Mouse (Mus musculus): ENCODE results near the gene Hspa12b. TPM values are rescaled to one million over a fixed set of nuclear protein-coding genes. Genes with fewer than 3 reads are reported as not detected.

Gene Hspa12b
- total RNA-seq, 2 experiments from 2014 or later = 6.5 to 8.6 TPM

DNA sequence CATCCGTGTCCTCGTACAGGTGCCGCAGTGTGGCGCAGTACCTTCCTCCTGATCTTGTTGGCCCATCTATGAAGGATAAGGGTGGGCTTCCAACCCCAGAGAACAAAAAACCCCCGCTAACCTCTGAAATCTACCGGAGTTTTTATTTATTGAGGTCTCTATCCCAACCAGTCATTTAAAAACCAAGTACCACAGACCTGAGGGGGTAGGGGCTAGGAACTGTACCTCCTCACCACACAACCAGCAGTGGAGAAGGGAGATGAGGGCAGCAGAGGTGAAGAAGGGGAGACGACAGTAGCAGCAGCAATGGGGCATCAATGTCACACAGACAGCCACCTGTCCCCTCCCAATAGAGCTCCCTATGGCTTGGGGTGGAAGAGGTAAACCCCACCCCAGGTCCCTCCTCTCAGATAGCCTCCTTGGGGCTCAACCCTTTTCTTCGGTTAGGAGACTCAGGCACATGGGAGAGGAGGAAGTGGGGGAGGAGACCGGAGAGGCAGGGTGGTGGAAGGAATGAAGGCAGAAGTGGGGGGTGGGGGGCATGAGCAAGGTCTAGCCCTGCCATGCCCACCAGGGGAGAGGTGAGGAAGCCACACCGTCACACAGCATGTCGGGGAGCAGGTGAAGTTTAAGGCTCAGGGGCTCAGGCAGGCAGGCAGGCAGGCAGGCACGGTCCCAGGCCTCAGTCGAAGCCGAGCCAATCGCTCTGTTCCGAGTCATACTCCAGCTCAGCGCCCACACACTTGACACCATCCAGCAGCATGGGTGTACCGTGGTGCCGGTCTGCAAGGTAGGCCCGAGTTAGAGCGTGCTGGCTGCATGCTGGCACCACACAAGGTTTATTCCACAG is 19.3 kb downstream of the Hspa12b start:
- no peak for DNase-seq (ENCODE audit: extremely low spot score in 1 of 2, low spot score in 1 of 2)

DNA sequence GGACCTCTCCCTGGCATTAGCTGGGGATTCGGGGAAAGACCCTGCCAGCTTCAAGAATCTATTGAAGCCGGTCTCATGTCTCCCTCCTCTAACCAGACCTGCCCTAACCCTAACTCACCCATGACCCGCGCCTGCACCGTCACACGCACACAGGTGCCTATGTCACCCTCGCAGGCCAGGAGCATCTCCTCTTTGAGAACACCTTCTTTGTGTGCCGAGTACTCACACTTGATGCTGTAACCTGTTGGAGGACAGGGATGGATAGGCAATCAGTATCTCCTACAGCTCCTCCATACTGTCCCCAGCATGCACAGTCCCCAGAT is 19.9 kb downstream of the Hspa12b start:
- no peak for DNase-seq (ENCODE audit: extremely low spot score in 1 of 2, low spot score in 1 of 2)

DNA sequence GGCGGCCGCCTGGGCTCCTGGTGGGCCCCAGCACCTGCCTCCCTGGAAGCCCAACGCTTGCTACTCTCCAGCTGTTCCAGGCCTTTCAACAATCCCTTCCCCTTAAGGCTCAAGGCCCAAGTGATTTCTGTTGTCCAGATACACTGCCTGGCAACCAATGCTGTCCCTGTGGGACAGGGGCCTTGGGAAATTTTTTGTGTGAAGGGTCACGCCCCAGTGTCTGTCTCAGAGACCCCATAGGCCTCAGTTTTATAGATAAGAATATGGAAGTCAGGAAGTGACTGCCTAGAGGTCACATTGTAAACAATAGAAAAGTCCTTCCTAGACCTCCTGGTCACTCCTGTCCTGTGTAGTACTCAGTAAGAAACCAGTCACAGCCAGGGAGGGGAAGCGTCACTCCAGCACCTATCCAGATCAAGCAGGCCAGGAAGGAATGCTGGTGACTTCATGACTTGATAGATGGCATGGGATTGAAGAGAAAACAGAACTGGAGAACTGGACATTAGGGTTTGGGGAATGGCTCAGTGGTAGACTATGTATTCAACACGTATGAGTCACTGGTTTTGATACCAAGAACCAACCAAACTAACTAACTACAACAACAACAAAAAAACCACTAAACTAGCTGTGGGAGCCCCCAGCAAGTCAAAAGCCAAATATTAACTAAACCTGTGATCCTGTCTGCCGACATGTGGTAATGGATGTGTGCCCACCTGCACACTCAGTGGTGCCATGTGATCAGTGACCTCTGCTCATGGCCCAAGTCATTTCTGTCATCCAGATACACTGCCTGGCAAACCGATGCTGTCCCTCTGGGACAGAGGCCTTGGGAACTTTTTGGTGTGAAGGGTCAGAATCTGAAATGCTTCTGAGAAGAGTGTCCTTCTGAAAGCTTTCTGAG is 21.5 kb downstream of the Hspa12b start:
- DNase-seq (ENCODE audit: extremely low spot score in 1 of 2, low spot score in 1 of 2) = no peak

GRCm38 (mm10) chr2:131149254-131149578 is 22.1 kb downstream of the Hspa12b start:
- DNase-seq (ENCODE audit: extremely low spot score in 1 of 2, low spot score in 1 of 2) = no peak

DNA sequence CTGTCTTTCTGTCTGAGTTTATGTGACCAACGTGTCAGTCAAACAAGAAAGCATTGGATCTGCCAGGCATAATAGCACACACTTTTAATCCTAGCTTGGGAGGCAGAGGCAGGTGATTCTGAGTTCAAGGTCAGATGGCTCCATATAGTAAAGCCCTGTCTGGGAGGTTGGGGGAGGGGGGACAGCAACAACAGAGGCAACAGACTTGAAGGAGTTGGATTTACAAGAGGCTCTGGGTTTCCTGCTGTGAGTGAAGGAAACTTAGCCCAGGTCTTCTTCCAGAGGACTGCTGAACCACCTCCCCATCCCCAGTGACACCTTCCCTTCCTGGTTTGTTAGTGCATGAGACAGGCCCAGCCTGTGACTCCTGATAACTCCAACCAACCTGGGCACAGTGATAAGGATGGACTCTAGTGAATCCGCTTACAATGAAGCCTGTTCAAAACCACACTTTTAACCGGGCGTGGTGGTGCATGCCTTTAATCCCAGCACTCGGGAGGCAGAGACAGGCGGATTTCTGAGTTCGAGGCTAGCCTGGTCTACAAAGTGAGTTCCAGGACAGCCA is 25.2 kb downstream of the Hspa12b start:
- DNase-seq (ENCODE audit: extremely low spot score in 1 of 2, low spot score in 1 of 2) = no peak

GRCm38 (mm10) chr2:131154036-131154435 is 27.0 kb downstream of the Hspa12b start:
- no peak for DNase-seq (ENCODE audit: extremely low spot score in 1 of 2, low spot score in 1 of 2)

- DNase-seq (ENCODE audit: extremely low spot score in 1 of 2, low spot score in 1 of 2) = no peak
These were observed 29.9 kb downstream of the Hspa12b start for GRCm38 (mm10) chr2:131156987-131157386.

GRCm38 (mm10) chr2:131159491-131159910 is 32.4 kb downstream of the Hspa12b start:
- DNase-seq (ENCODE audit: extremely low spot score in 1 of 2, low spot score in 1 of 2) = no peak

DNA sequence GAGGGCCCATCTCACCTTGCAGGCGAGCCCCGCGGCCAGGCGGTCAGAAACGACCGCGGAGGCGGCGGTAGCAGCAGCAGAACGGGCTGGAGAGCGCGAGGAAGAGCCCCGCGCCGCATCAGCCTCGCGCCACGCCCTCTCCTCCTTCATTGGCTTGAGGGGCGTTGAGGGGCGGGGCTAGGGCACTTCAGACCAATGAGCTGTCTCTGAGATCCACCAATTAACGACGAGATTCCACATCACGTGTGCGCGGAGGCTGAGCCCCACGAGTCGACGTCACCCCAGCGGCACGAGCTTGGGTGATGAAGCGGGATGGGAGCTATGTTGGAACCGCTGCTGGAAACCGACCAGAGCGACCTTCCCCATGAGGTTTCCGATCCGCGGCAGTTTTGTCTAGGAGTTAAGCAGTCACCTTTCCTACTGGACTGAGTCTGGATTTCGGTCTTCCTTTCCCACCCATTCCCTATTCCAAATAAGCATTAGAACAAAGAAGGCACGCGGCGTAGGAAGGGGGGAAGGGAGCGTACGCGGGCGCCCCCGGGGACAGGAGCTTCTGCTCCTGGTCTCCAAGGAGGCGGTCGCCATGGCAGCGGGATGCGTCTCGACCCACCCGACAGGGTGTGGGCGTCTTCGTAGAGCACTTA is 33.0 kb downstream of the Hspa12b start, which contains the start of gene 1700037H04Rik:
Gene 1700037H04Rik (minus strand): TSS at position 144 of the 644 bp plus-strand sequence.
- peak; percentile 79 to 83 for DNase-seq (ENCODE audit: extremely low spot score in 1 of 2, low spot score in 1 of 2)

- no peak for DNase-seq (ENCODE audit: extremely low spot score in 1 of 2, low spot score in 1 of 2)
These were observed 33.6 kb downstream of the Hspa12b start for GRCm38 (mm10) chr2:131160671-131161111.

GRCm38 (mm10) chr2:131163924-131164323 is 36.8 kb downstream of the Hspa12b start:
- DNase-seq (ENCODE audit: extremely low spot score in 1 of 2, low spot score in 1 of 2) = no peak

DNA sequence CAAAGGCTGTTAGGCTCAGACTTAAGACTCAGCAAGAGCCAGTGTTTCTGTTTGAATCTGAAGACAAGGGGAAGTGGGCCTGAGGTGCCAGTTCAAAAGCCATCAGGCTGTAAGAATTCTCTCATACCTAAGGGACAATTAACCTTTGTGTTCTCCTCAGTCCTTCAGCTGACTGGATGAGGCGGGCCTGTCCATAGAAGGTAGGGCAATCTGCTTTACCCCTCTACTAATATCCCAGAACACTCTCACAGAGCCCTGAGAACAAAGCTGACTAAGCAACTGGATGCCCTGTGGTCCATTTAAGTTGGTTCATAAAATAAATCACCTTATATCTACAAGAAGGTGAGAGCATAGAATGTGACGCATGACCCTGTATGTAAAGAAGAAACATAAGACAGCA is 39.1 kb downstream of the Hspa12b start:
- no peak for DNase-seq (ENCODE audit: extremely low spot score in 1 of 2, low spot score in 1 of 2)

GRCm38 (mm10) chr2:131167984-131168383 is 40.9 kb downstream of the Hspa12b start:
- DNase-seq (ENCODE audit: extremely low spot score in 1 of 2, low spot score in 1 of 2) = no peak

DNA sequence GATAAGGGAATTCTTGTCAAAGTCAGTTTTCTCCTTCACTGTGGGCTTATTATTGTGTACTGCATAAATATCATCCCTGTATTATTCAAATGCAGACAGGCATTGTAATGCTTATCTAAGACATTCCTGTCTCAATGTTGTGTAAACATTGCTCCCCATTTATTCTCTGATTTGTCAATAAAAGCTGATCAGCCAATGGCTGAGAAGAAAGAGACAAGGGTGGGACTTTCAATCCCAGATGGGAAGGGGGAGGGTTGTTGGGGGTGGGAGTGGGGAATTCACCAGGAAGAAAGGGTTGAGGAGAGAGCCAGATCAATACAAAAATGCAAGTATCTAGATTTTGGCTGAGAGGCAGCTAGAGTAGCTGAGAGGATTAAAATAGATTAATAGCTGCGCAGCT is 41.8 kb downstream of the Hspa12b start:
- no peak for DNase-seq (ENCODE audit: extremely low spot score in 1 of 2, low spot score in 1 of 2)

DNA sequence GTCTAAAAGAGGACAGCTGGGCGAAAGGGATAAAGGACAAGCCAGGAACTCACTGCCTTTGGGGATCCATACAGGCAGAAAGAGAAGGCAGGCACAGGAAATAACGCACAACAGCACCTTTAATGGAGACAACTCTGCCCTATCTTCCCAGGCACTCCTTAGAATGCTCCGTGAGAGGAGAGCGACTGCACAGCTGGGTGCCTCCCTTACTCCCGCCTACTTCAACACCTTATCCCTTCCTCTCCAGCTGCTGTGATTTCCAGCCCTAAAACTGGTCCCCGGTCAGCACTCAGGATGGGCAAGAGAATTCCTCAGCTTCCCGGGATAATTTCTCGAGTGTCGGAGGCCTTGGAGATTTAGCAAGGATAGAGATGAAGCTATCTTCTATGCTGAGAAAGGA is 43.9 kb downstream of the Hspa12b start:
- DNase-seq (ENCODE audit: extremely low spot score in 1 of 2, low spot score in 1 of 2) = no peak

- DNase-seq (ENCODE audit: extremely low spot score in 1 of 2, low spot score in 1 of 2) = peak; percentile 56 to 63
These were observed 44.5 kb downstream of the Hspa12b start for GRCm38 (mm10) chr2:131171401-131172104.

DNA sequence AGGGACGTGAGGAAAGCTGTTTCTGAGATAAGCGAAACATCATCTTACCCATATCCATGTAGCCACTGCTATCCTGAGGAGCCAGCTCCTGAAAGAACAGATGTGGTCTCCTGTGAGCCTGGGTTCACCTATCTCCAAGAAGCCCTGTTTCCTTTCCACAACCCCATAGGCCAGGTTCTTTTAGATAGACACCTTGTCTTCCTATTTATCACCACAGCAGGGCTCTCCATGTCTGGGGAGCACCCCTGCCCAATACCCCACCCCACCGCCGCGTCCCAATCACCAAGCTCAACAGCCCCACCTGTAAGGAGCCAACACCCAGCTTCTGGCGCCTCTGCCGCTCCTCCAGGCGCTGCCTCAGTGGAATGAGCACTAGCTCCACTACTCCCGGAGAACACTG is 45.2 kb downstream of the Hspa12b start:
- DNase-seq (ENCODE audit: extremely low spot score in 1 of 2, low spot score in 1 of 2) = no peak

- peak in 1 of 2 experiments; percentile 39 for DNase-seq (ENCODE audit: extremely low spot score in 1 of 2, low spot score in 1 of 2)
These were observed 47.6 kb downstream of the Hspa12b start for GRCm38 (mm10) chr2:131174700-131175099.

DNA sequence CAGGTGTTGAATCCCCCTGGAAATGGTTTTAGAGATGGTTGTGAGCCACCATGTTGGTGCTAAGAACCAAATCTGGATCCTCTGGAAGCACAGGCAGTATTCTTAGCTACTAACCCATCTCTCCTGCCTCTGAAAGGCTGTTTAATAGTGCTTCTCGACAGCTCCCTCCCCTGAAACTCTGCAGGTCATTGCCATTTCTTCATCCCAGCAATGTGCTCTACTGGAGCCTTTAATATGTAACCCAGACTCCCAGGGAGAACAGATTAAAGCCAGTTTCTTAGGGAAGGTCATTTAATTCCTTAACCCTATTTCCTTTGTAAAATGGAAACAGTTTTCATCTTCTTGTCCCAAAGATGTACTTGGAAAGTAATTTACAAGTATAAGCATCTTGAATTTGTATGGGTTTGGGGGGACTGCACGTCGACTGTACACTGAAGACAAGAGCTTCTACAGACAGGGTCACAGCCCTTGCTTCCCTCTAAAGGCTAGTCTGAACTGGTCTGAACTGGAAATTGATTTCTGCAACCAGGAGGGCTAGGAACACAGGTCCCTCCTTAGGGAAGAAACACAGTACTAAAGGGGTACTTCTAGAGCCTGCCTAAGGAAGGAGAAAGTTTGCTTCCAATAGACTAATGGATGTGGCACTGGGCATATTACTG is 48.3 kb downstream of the Hspa12b start:
- no peak for DNase-seq (ENCODE audit: extremely low spot score in 1 of 2, low spot score in 1 of 2)

- no peak for DNase-seq (ENCODE audit: extremely low spot score in 1 of 2, low spot score in 1 of 2)
These were observed 48.8 kb downstream of the Hspa12b start for GRCm38 (mm10) chr2:131175945-131176309.
